Mouse (Mus musculus): ENCODE data around the gene Phactr1. TPM values are rescaled to one million over a fixed set of nuclear protein-coding genes. Genes with fewer than 3 reads are reported as not detected.

Gene Phactr1
- polyA plus RNA-seq, 1 experiment from 2014 or later = 6.4 TPM

- H3K27me3 ChIP-seq = no peaks in the 10 kb centered on the region
- peak overlapping the region; percentile 75 for H3K27ac ChIP-seq
- peak; percentile 10; the same call in 1 of the 2 replicates for ATAC-seq (ENCODE audit: insufficient number of reproducible peaks, low FRiP score, low TSS enrichment, low read depth)
- no peaks in the 10 kb centered on the region for H3K9me3 ChIP-seq
- H3K36me3 ChIP-seq = no peaks in the 10 kb centered on the region
- H3K4me2 ChIP-seq = peak overlapping the region; percentile 43
- H3K9ac ChIP-seq = no peak overlapping the region; the same call in 1 of the 2 replicates
- H3K4me1 ChIP-seq = peaks cover 14% of the 10 kb centered on the region
- peak overlapping the region; percentile 37 for H3K4me3 ChIP-seq
- 8% methylated on average over 14 of the region's 14 CpGs for WGBS
These were observed 502.2 kb downstream of the Phactr1 start for GRCm38 (mm10) chr13:43182465-43183201.

- peak; percentile 73; the same call in 1 of the 2 replicates for ATAC-seq (ENCODE audit: insufficient number of reproducible peaks, low FRiP score, low TSS enrichment, low read depth)
- Histone ChIP-seq H3K27ac (peak overlapping the region; percentile 75), H3K27me3 (no peaks in the 10 kb centered on the region), H3K36me3 (no peaks in the 10 kb centered on the region), H3K9ac (no peak overlapping the region), H3K4me2 (peak overlapping the region; percentile 43), H3K4me3 (peak overlapping the region; percentile 37), H3K9me3 (no peaks in the 10 kb centered on the region), H3K4me1 (peaks cover 14% of the 10 kb centered on the region)
- WGBS = 25% methylated on average over 8 of the region's 8 CpGs
These were observed 503.0 kb downstream of the Phactr1 start for GRCm38 (mm10) chr13:43183248-43184055.

- ATAC-seq (ENCODE audit: insufficient number of reproducible peaks, low FRiP score, low TSS enrichment, low read depth) = no peak
- Histone ChIP-seq H3K36me3 (no peaks in the 10 kb centered on the region), H3K4me2 (no peak overlapping the region), H3K9me3 (no peaks in the 10 kb centered on the region), H3K27ac (no peak overlapping the region), H3K9ac (no peak overlapping the region), H3K4me1 (peaks cover 11% of the 10 kb centered on the region), H3K27me3 (no peaks in the 10 kb centered on the region), H3K4me3 (no peak overlapping the region)
- 88% methylated on average over 4 of the region's 4 CpGs for WGBS
These were observed 507.3 kb downstream of the Phactr1 start for GRCm38 (mm10) chr13:43187736-43188135.
